Mouse (Mus musculus) lung, postnatal 0 days (tissue): ENCODE results near the gene Grin3a. TPM values are rescaled to one million over a fixed set of nuclear protein-coding genes. Genes with fewer than 3 reads are reported as not detected.

Experiments
- ATAC-seq: fragments of 200-750 bp; cut with Nextera tagmentation; 2 replicates; pipeline ENCODE4 v1.8.0; 2017; ENCODE audit warnings: moderate library complexity
- DNase-seq: peaks from one replicate; pipeline ENCODE4 v3.0.0-alpha.2; 2016; ENCODE audit warnings: low spot score
- H3K27ac ChIP-seq: fragments of 300-500 bp; sonication (generic); 2 replicates; pipeline ENCODE4 v1.5.1; 2014; ENCODE audit warnings: antibody characterized with exemption, mild to moderate bottlenecking, low read length, mixed read lengths
- H3K27me3 ChIP-seq: fragments of 300-500 bp; sonication (generic); replicated peaks from 2 replicates; pipeline ENCODE4 v1.6.1; 2014; ENCODE audit warnings: low read length, mixed read lengths; ENCODE audit not compliant: insufficient read depth
- H3K36me3 ChIP-seq: fragments of 300-500 bp; sonication (generic); 2 replicates; pipeline ENCODE4 v1.6.1; 2014; ENCODE audit warnings: low read length, mixed read lengths; ENCODE audit not compliant: insufficient read depth
- H3K4me1 ChIP-seq: fragments of 300-500 bp; sonication (generic); 2 replicates; pipeline ENCODE4 v1.6.1; 2014; ENCODE audit warnings: antibody characterized with exemption, low read depth, low read length, mixed read lengths; ENCODE audit not compliant: insufficient read depth
- H3K4me2 ChIP-seq: fragments of 300-500 bp; sonication (generic); replicated peaks from 2 replicates; pipeline ENCODE4 v1.6.1; 2014; ENCODE audit warnings: low read depth, mild to moderate bottlenecking, low read length, moderate library complexity, mixed read lengths
- H3K4me3 ChIP-seq: fragments of 300-500 bp; sonication (generic); 2 replicates; pipeline ENCODE4 v1.5.1; 2014; ENCODE audit warnings: low read depth, low read length
- H3K9ac ChIP-seq: fragments of 300-500 bp; sonication (generic); replicated peaks from 2 replicates; pipeline ENCODE4 v1.6.1; 2014; ENCODE audit warnings: low read depth, mild to moderate bottlenecking
- H3K9me3 ChIP-seq: fragments of 300-500 bp; sonication (generic); 2 replicates; pipeline ENCODE4 v1.6.1; 2016; ENCODE audit warnings: low read length, mixed read lengths
- CTCF ChIP-seq: IDR thresholded peaks from 2 replicates; pipeline ENCODE4 v1.5.1; 2016; ENCODE audit warnings: antibody characterized with exemption, mild to moderate bottlenecking
- EP300 ChIP-seq: IDR thresholded peaks from 2 replicates; pipeline ENCODE4 v1.6.1; 2016; ENCODE audit warnings: antibody characterized with exemption, mild to moderate bottlenecking, control low read depth
- WGBS: fragments of 180-500 bp; shearing (Covaris S2); extraction: QIAGEN DNeasy Blood & Tissue Kit; methylation state at CpG from one replicate; pipeline ENCODE4 v1.1.7; 2014; 5-methylcytosine and 5-hydroxymethylcytosine counted together
- polyA plus RNA-seq: library from polyadenylated mRNA; unstranded; fragments of >200 nt; fragmentation: Nextera tagmentation; extraction: Ambion mirVana; gene quantifications from 2 replicates; pipeline ENCODE4 v1.2.1, GENCODE M21; 2015

The Grin3a gene
- polyA plus RNA-seq, 1 experiment from 2014 or later: 0.08 TPM

- Histone ChIP-seq H3K4me3 (no peak overlapping the region), H3K9me3 (no peaks in the 10 kb centered on the region), H3K27ac (no peak overlapping the region), H3K9ac (no peak overlapping the region), H3K4me2 (no peak overlapping the region), H3K4me1 (no peaks in the 10 kb centered on the region), H3K27me3 (no peaks in the 10 kb centered on the region), H3K36me3 (no peaks in the 10 kb centered on the region)
- DNase-seq: no peak
- TF ChIP-seq EP300 (no peak), CTCF (no peak)
- WGBS: 89% methylated on average over 10 of the region's 10 CpGs
- no peak for ATAC-seq
These were observed 228.6 kb downstream of the Grin3a start for GRCm38 (mm10) chr4:49616924-49617323.

Other genes starting within 250 kb of the Grin3a start
- 30.7 and 32.9 TPM in 2 replicates for gene Tmem246, start 247.9 kb downstream of the Grin3a start, polyA plus RNA-seq
- 32.6 and 35.3 TPM in 2 replicates for gene Rnf20, start 213.7 kb downstream of the Grin3a start, polyA plus RNA-seq
- 0.11 and 0.20 TPM in 2 replicates for gene Ppp3r2, start 163.7 kb downstream of the Grin3a start, polyA plus RNA-seq